Mouse (Mus musculus): ENCODE measurements around the gene Lrit2. TPM values are rescaled to one million over a fixed set of nuclear protein-coding genes. Genes with fewer than 3 reads are reported as not detected.

The Lrit2 gene
- polyA plus RNA-seq, 1 experiment = 0.25 TPM

GRCm38 (mm10) chr14:37110456-37110855, 42.7 kb downstream of the Lrit2 start:
- H3K4me1 ChIP-seq (ENCODE audit: control insufficient read depth, insufficient read depth, low read length) = no peaks in the 10 kb centered on the region
- no peaks in the 10 kb centered on the region for H3K36me3 ChIP-seq (ENCODE audit: control insufficient read depth, insufficient read depth, low read length)
- no peak for TF ChIP-seq POLR2A (IDR thresholded peaks at IDR 0.05; ENCODE audit: control insufficient read depth, low read depth, low read length)
- TF ChIP-seq CTCF (IDR thresholded peaks at IDR 0.05; ENCODE audit: control insufficient read depth, insufficient read depth, insufficient replicate concordance, low read depth, low read length) = no peak
- H3K27me3 ChIP-seq (ENCODE audit: control insufficient read depth, insufficient read depth, low read length) = no peaks in the 10 kb centered on the region
- no peak overlapping the region for H3K4me3 ChIP-seq (ENCODE audit: control insufficient read depth, low read depth, low read length)
- H3K27ac ChIP-seq (ENCODE audit: control insufficient read depth, insufficient read depth, low read depth, low read length) = no peak overlapping the region

GRCm38 (mm10) chr14:37111371-37111770, 43.6 kb downstream of the Lrit2 start:
- Histone ChIP-seq H3K27ac (ENCODE audit: control insufficient read depth, insufficient read depth, low read depth, low read length) (no peak overlapping the region), H3K4me3 (ENCODE audit: control insufficient read depth, low read depth, low read length) (no peak overlapping the region; the same call in 1 of the 2 replicates), H3K36me3 (ENCODE audit: control insufficient read depth, insufficient read depth, low read length) (no peaks in the 10 kb centered on the region), H3K4me1 (ENCODE audit: control insufficient read depth, insufficient read depth, low read length) (no peaks in the 10 kb centered on the region), H3K27me3 (ENCODE audit: control insufficient read depth, insufficient read depth, low read length) (no peaks in the 10 kb centered on the region)
- TF ChIP-seq POLR2A (IDR thresholded peaks at IDR 0.05; ENCODE audit: control insufficient read depth, low read depth, low read length) (no peak), CTCF (IDR thresholded peaks at IDR 0.05; ENCODE audit: control insufficient read depth, insufficient read depth, insufficient replicate concordance, low read depth, low read length) (no peak)

- Histone ChIP-seq H3K36me3 (ENCODE audit: control insufficient read depth, insufficient read depth, low read length) (no peaks in the 10 kb centered on the region), H3K27ac (ENCODE audit: control insufficient read depth, insufficient read depth, low read depth, low read length) (no peak overlapping the region), H3K27me3 (ENCODE audit: control insufficient read depth, insufficient read depth, low read length) (no peaks in the 10 kb centered on the region), H3K4me3 (ENCODE audit: control insufficient read depth, low read depth, low read length) (peak overlapping the region; percentile 75), H3K4me1 (ENCODE audit: control insufficient read depth, insufficient read depth, low read length) (no peaks in the 10 kb centered on the region)
- TF ChIP-seq CTCF (IDR thresholded peaks at IDR 0.05; ENCODE audit: control insufficient read depth, insufficient read depth, insufficient replicate concordance, low read depth, low read length) = no peak
- no peak for TF ChIP-seq POLR2A (IDR thresholded peaks at IDR 0.05; ENCODE audit: control insufficient read depth, low read depth, low read length)
Observed at GRCm38 (mm10) chr14:37112931-37113330, 45.2 kb downstream of the Lrit2 start.

GRCm38 (mm10) chr14:37113922-37114321, 46.2 kb downstream of the Lrit2 start, which contains the start of gene 2610528A11Rik:
Gene 2610528A11Rik, minus strand, starts transcription at chr14:37114022.
- no peak for TF ChIP-seq POLR2A (IDR thresholded peaks at IDR 0.05; ENCODE audit: control insufficient read depth, low read depth, low read length)
- TF ChIP-seq CTCF (IDR thresholded peaks at IDR 0.05; ENCODE audit: control insufficient read depth, insufficient read depth, insufficient replicate concordance, low read depth, low read length) = no peak
- H3K36me3 ChIP-seq (ENCODE audit: control insufficient read depth, insufficient read depth, low read length) = no peaks in the 10 kb centered on the region
- no peak within 1 kb of the TSS; the same call in 1 of the 2 replicates for H3K27ac ChIP-seq (ENCODE audit: control insufficient read depth, insufficient read depth, low read depth, low read length)

GRCm38 (mm10) chr14:37119233-37119632, 51.5 kb downstream of the Lrit2 start:
- TF ChIP-seq POLR2A (IDR thresholded peaks at IDR 0.05; ENCODE audit: control insufficient read depth, low read depth, low read length) (no peak), CTCF (IDR thresholded peaks at IDR 0.05; ENCODE audit: control insufficient read depth, insufficient read depth, insufficient replicate concordance, low read depth, low read length) (no peak)
- Histone ChIP-seq H3K27me3 (ENCODE audit: control insufficient read depth, insufficient read depth, low read length) (no peaks in the 10 kb centered on the region), H3K27ac (ENCODE audit: control insufficient read depth, insufficient read depth, low read depth, low read length) (no peak overlapping the region), H3K4me3 (ENCODE audit: control insufficient read depth, low read depth, low read length) (no peak overlapping the region), H3K4me1 (ENCODE audit: control insufficient read depth, insufficient read depth, low read length) (no peaks in the 10 kb centered on the region), H3K36me3 (ENCODE audit: control insufficient read depth, insufficient read depth, low read length) (no peaks in the 10 kb centered on the region)

More at GRCm38 (mm10) chr14:37113922-37114321, 46.2 kb downstream of the Lrit2 start, which contains the start of gene 2610528A11Rik:
- Histone ChIP-seq H3K4me3 (ENCODE audit: control insufficient read depth, low read depth, low read length) (peak within 1 kb of the TSS; percentile 75), H3K27me3 (ENCODE audit: control insufficient read depth, insufficient read depth, low read length) (no peaks in the 10 kb centered on the region), H3K4me1 (ENCODE audit: control insufficient read depth, insufficient read depth, low read length) (no peaks in the 10 kb centered on the region)

Other genes with a start within 250 kb of the Lrit2 start
- gene Ccser2, start 99.2 kb upstream of the Lrit2 start, polyA plus RNA-seq (2012; rRNA removed) = 149 and 164 TPM in 2 replicates
- gene Rgr, start 19.0 kb upstream of the Lrit2 start, polyA plus RNA-seq (2012; rRNA removed) = not detected in 2 replicates
- 0.04 and 0.07 TPM in 2 replicates for gene Lrit1, start 13.1 kb upstream of the Lrit2 start, polyA plus RNA-seq (2012; rRNA removed)
- 1.1 and 1.3 TPM in 2 replicates for gene Cdhr1, start 30.4 kb downstream of the Lrit2 start, polyA plus RNA-seq (2012; rRNA removed)
- gene 2610528A11Rik, start 46.1 kb downstream of the Lrit2 start, polyA plus RNA-seq (2012; rRNA removed) = 81.4 and 85.0 TPM in 2 replicates
- 324 and 337 TPM in 2 replicates for gene Ghitm, start 67.3 kb downstream of the Lrit2 start, polyA plus RNA-seq (2012; rRNA removed)

Data from testis, adult 2 months (tissue).